Mouse (Mus musculus) stomach, embryonic 14.5 days (tissue): ENCODE results near the gene Sec1. TPM values are rescaled to one million over a fixed set of nuclear protein-coding genes. Genes with fewer than 3 reads are reported as not detected.
"Not testable (repeated sequence)": the region's sequence is repeated elsewhere in the genome, so short reads cannot be mapped to it uniquely, and the experiment has no call there.

ENCODE experiments used
- ATAC-seq: fragments of 200-750 bp; cut with Nextera tagmentation; 2 replicates; pipeline ENCODE4 v1.8.0; 2017; ENCODE audit warnings: low read depth, moderate TSS enrichment; ENCODE audit not compliant: insufficient number of reproducible peaks, insufficient read depth, low FRiP score
- H3K27ac ChIP-seq: fragments of 300-500 bp; sonication (generic); 2 replicates; pipeline ENCODE4 v1.5.1; 2014; ENCODE audit warnings: mild to moderate bottlenecking, low read length, moderate library complexity, mixed read lengths
- H3K27me3 ChIP-seq: fragments of 300-500 bp; sonication (generic); 2 replicates; pipeline ENCODE4 v1.6.1; 2014; ENCODE audit warnings: low read length, control low read depth, mixed read lengths; ENCODE audit not compliant: control insufficient read depth, insufficient read depth
- H3K36me3 ChIP-seq: fragments of 300-500 bp; sonication (generic); 2 replicates; pipeline ENCODE4 v1.6.1; 2014; ENCODE audit warnings: mild to moderate bottlenecking, control low read depth, low read length, moderate library complexity, mixed read lengths; ENCODE audit not compliant: control insufficient read depth, insufficient read depth
- H3K4me1 ChIP-seq: fragments of 300-500 bp; sonication (generic); 2 replicates; pipeline ENCODE4 v1.6.1; 2014; ENCODE audit warnings: low read length, control low read depth, mixed read lengths; ENCODE audit not compliant: control insufficient read depth, insufficient read depth
- H3K4me2 ChIP-seq: fragments of 300-500 bp; sonication (generic); replicated peaks from 2 replicates; pipeline ENCODE4 v1.6.1; 2014; ENCODE audit warnings: low read depth, low read length, control low read depth
- H3K4me3 ChIP-seq: fragments of 300-500 bp; sonication (generic); 2 replicates; pipeline ENCODE4 v1.5.1; 2014; ENCODE audit warnings: low read depth, low read length, control low read depth
- H3K9ac ChIP-seq: fragments of 300-500 bp; sonication (generic); replicated peaks from 2 replicates; pipeline ENCODE4 v1.6.1; 2014; ENCODE audit warnings: low read depth, mild to moderate bottlenecking, control low read depth, low read length, moderate library complexity, mixed read lengths
- H3K9me3 ChIP-seq: fragments of 300-500 bp; sonication (generic); 2 replicates; pipeline ENCODE4 v1.6.1; 2016; ENCODE audit warnings: low read depth, low read length, control low read depth; ENCODE audit not compliant: control insufficient read depth
- WGBS: fragments of 180-500 bp; shearing (Covaris S2); extraction: QIAGEN DNeasy Blood & Tissue Kit; methylation state at CpG from one replicate; pipeline ENCODE4 v1.1.7; 2014; 5-methylcytosine and 5-hydroxymethylcytosine counted together
- polyA plus RNA-seq: library from polyadenylated mRNA; unstranded; fragments of >200 nt; fragmentation: Nextera tagmentation; extraction: Ambion mirVana; gene quantifications from 2 replicates; pipeline ENCODE4 v1.2.1, GENCODE M21; 2014

The Sec1 gene
- polyA plus RNA-seq, 1 experiment from 2014 or later: 5.7 TPM

GRCm38 (mm10) chr7:45677627-45678295 is 16.4 kb downstream of the Sec1 start:
- Histone ChIP-seq H3K4me2 (no peak overlapping the region), H3K36me3 (no peaks in the 10 kb centered on the region), H3K9me3 (no peaks in the 10 kb centered on the region), H3K9ac (no peak overlapping the region), H3K27ac (0 out of 2 replicates have a peak overlapping the region, but pooled peaks have one; percentile 10), H3K27me3 (no peaks in the 10 kb centered on the region), H3K4me1 (peaks cover 6% of the 10 kb centered on the region; the same call in 1 of the 2 replicates), H3K4me3 (no peak overlapping the region)
- peak; percentile 62 for ATAC-seq
- 50% methylated on average over 7 of the region's 7 CpGs for WGBS

DNA sequence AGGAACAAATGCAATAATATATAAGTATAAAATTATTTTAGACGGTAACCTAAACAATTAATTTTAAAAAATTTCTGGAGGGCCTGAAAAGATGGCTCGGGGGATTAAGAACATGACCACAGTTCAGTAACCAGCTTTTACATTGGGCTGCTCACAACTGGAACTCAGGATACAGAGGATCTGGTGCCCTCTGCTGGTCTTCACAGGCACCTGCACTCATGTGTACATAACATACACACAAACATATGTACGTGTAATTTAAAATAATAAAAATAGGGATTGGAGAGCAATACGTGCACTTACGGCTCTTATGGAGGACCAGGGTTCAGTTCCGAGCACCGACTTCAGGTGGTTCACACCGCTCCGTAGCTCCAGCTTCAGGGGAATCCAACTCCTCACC is 25.3 kb downstream of the Sec1 start:
- H3K27ac ChIP-seq: no peak overlapping the region
- 94% methylated on average over 9 of the region's 9 CpGs for whole genome bisulfite sequencing
- no peaks in the 10 kb centered on the region for H3K36me3 ChIP-seq
- H3K9ac ChIP-seq: no peak overlapping the region
- H3K4me3 ChIP-seq: no peak overlapping the region
- no peaks in the 10 kb centered on the region for H3K9me3 ChIP-seq
- no peak for ATAC-seq
- no peak overlapping the region for H3K4me2 ChIP-seq
- H3K4me1 ChIP-seq: peaks cover 18% of the 10 kb centered on the region; the same call in 1 of the 2 replicates
- H3K27me3 ChIP-seq: no peaks in the 10 kb centered on the region

GRCm38 (mm10) chr7:45667761-45668160 is 26.4 kb downstream of the Sec1 start:
- 76% methylated on average over 14 of the region's 14 CpGs for WGBS
- Histone ChIP-seq H3K4me1 (peaks cover 18% of the 10 kb centered on the region; the same call in 1 of the 2 replicates), H3K9me3 (no peaks in the 10 kb centered on the region), H3K27ac (no peak overlapping the region), H3K9ac (no peak overlapping the region), H3K27me3 (no peaks in the 10 kb centered on the region), H3K4me3 (no peak overlapping the region), H3K4me2 (no peak overlapping the region), H3K36me3 (no peaks in the 10 kb centered on the region)
- no peak for ATAC-seq

DNA sequence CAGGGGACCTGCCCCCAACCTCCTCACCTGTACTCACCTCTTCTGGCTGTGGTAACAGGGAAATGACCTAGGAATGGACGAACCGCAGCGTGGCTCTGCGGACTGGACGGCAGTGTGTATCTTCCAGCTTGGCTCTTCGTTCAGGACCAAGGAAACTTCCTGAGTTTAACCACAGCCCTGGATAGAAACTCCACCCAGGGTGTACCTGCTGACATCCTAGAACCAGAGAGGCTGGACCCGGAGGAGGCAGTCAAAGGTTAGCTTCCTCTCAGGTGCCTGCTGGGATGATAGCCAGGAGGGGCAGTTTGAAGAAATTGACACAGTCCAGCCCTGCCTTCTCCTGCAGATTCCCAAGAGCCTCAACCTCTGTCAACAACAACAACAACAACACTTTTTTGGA is 28.0 kb downstream of the Sec1 start, which contains the start of gene Fut2:
Gene Fut2, minus strand, starts transcription at position 234 of the 400 bp plus-strand sequence.
- Histone ChIP-seq H3K4me1 (peaks cover 18% of the 10 kb centered on the region; the same call in 1 of the 2 replicates), H3K36me3 (no peaks in the 10 kb centered on the region), H3K9ac (no peak within 1 kb of the TSS), H3K27ac (no peak within 1 kb of the TSS), H3K4me2 (peak within 1 kb of the TSS; percentile 14; the same call in 1 of the 2 replicates), H3K27me3 (no peaks in the 10 kb centered on the region), H3K9me3 (no peaks in the 10 kb centered on the region), H3K4me3 (no peak within 1 kb of the TSS)
- WGBS: 73% methylated on average over 7 of the region's 7 CpGs
- ATAC-seq: 0 out of 2 replicates have a peak, but pooled peaks have one; percentile 21

- no peaks in the 10 kb centered on the region for H3K9me3 ChIP-seq
- no peaks in the 10 kb centered on the region for H3K27me3 ChIP-seq
- ATAC-seq: peak; percentile 37; the same call in 1 of the 2 replicates
- no peaks in the 10 kb centered on the region for H3K36me3 ChIP-seq
- H3K9ac ChIP-seq: no peak overlapping the region
- no peak overlapping the region for H3K4me3 ChIP-seq
- H3K27ac ChIP-seq: no peak overlapping the region
- H3K4me2 ChIP-seq: peak overlapping the region; percentile 14; the same call in 1 of the 2 replicates
- peaks cover 18% of the 10 kb centered on the region; the same call in 1 of the 2 replicates for H3K4me1 ChIP-seq
- 50% methylated on average over 13 of the region's 13 CpGs for WGBS
These were observed 28.7 kb downstream of the Sec1 start for GRCm38 (mm10) chr7:45665303-45666138.

DNA sequence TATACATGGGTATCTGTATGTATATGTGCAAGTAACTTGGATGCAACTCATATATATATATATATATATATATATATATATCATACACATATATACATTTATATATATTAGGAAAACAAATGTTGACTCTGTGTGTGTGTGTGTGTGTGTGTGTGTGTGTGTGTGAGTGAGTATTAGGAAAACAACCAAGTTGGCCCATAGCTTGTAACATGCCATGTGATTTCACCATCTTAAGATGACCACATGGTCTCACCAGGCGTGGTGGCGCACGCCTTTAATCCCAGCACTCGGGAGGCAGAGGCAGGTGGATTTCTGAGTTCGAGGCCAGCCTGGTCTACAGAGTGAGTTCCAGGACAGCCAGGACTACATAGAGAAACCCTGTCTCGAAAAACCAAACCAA is 32.5 kb downstream of the Sec1 start:
- 92% methylated on average over 5 of the region's 6 CpGs for WGBS
- H3K36me3 ChIP-seq, H3K27ac ChIP-seq, H3K4me1 ChIP-seq, H3K4me2 ChIP-seq, H3K9me3 ChIP-seq, H3K4me3 ChIP-seq, ATAC-seq, H3K27me3 ChIP-seq, H3K9ac ChIP-seq: not testable (repeated sequence)

DNA sequence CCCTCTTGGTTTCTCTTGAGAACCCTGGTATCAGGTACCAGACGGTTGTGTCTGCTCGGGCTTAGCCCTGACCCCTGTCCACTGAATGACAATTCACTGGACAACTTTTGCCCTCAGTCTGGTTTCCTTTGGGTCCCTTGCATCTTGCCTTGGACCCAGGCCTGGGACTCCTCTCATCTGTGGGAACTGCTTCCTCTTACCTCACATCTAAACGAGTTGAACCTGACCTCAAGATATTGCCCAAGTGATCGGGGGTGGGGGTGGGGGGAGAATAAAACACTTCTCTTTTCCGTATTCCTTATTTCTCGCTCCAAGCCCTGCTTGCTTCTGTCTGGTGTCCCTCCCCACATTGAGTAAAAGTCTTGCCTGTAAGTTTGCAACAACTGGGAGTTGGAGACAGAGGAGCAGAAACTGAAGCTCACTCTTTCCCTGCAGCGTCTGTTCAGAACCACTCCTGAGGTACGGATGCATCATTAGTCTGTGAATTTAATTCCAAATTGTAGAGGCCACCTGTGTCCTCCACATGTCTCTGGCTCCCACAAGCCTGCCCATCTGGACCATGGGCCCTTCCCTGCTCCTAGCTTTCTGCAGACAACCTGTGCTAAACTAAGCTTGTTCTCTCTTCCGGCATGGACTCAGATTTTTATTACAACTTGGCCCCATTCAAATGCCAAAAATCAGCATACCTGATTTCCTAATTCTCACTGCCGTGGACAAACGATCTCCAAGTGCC is 33.3 kb downstream of the Sec1 start:
- ATAC-seq: no peak
- Histone ChIP-seq H3K27ac (no peak overlapping the region), H3K4me3 (no peak overlapping the region), H3K9me3 (peaks cover 5% of the 10 kb centered on the region; the same call in 1 of the 2 replicates), H3K9ac (no peak overlapping the region), H3K4me1 (peaks cover 10% of the 10 kb centered on the region; the same call in 1 of the 2 replicates), H3K27me3 (no peaks in the 10 kb centered on the region), H3K4me2 (no peak overlapping the region), H3K36me3 (no peaks in the 10 kb centered on the region)
- WGBS: 77% methylated on average over 11 of the region's 11 CpGs
